Mouse (Mus musculus) c-Kit-positive CD71-positive TER-119-negative erythroid progenitor cells, embryonic 14.5 days (primary cell): ENCODE measurements around the gene Col9a3.

Source experiments
- DNase-seq: peaks from one replicate; pipeline ENCODE4 v3.0.0-alpha.2; 2013; ENCODE audit warnings: low read depth

Gene Col9a3

GRCm38 (mm10) chr2:180641576-180642554, 44.3 kb downstream of the Col9a3 start:
- no peak for DNase-seq

- no peak for DNase-seq
Observed at GRCm38 (mm10) chr2:180642555-180643260, 45.1 kb downstream of the Col9a3 start, which contains the start of gene Tcfl5. Gene Tcfl5 (minus strand): TSS chr2:180642708.

GRCm38 (mm10) chr2:180643626-180644025, 46.0 kb downstream of the Col9a3 start:
- no peak for DNase-seq

- no peak for DNase-seq
Observed at GRCm38 (mm10) chr2:180646841-180647240, 49.3 kb downstream of the Col9a3 start.

GRCm38 (mm10) chr2:180654666-180655065, 57.1 kb downstream of the Col9a3 start:
- DNase-seq = no peak

GRCm38 (mm10) chr2:180655150-180655549, 57.6 kb downstream of the Col9a3 start:
- no peak for DNase-seq

- DNase-seq = peak; percentile 62
Observed at GRCm38 (mm10) chr2:180657394-180658013, 59.9 kb downstream of the Col9a3 start.

- no peak for DNase-seq
Observed at GRCm38 (mm10) chr2:180658381-180658780, 60.8 kb downstream of the Col9a3 start.

- DNase-seq = no peak
Observed at GRCm38 (mm10) chr2:180659353-180660150, 62.0 kb downstream of the Col9a3 start.

- no peak for DNase-seq
Observed at GRCm38 (mm10) chr2:180660521-180660920, 62.9 kb downstream of the Col9a3 start.

GRCm38 (mm10) chr2:180662008-180662407, 64.4 kb downstream of the Col9a3 start:
- no peak for DNase-seq
